In the genomic region with DNA sequence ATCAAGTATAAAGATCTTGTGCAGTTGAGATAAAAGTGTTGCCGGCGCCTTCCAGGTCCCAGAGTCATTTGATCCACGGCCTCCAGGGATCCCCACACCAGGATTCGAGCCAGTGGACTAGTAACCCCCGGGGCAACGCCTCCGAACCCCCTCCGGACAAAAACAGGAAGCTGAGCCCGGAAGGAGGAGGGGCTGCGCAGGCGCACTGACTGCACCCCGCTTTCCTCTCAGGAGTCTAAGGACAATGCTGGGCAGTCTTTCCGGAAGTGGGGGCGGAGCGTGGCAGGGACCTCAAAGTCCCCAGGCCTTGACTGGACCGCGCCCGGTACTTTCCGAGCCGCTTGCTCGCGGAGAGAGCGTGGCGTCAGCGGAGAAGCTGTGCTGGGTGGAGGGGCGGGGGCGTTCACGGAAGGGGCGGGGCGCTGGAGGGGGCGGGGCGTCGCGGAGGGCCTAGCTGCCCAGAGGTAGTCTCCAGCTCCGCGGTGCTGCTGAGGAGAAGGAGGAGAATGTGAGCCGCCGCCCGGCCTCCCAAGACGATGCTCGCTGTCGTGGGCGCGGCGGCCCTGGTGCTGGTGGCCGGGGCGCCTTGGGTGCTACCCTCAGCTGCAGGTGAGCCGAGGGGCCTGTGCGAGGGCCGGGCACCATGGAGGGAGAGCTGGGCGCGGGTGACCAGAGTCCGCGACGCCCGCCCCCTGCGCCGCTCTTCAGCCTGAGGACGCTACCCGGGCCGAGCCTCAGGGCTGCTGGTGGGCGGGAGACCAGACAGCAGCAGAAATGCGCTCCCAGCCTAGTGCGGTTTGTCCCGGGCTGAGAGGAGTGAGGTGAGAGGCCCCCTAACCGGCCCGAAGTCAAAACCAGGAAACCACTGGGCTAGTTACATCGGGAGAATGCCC, we compare ENCODE assay signal across 8 mouse cellular contexts. TPM values are rescaled to one million over a fixed set of nuclear protein-coding genes. Genes with fewer than 3 reads are reported as not detected.
A peak's percentile ranks its signal among the peaks of the same experiment; 100 is the strongest.
DNase-seq lines count a peak whose midpoint lies in the region; ATAC-seq lines count a peak whose summit lies in the region.

A gene (plus strand): TSS at position 431 of the 893 bp plus-strand sequence.

- H3K4me1 ChIP-seq in hindbrain, embryonic 12.5 days, result peaks cover 12% of the 10 kb centered on the region

- peak within 1 kb of the TSS; percentile 97 for H3K27ac ChIP-seq in hindbrain, embryonic 12.5 days

- peak; percentile 98 for DNase-seq in NIH3T3 (ENCODE audit: low read depth)
- DNase-seq in cerebellum, postnatal 10 days, result peak; percentile 98 to 100
- peak; percentile 96 to 97 for DNase-seq in frontal cortex, postnatal 10 days (ENCODE audit: low spot score in 2 of 2)
- peak; percentile 94 to 98 for DNase-seq in layer of hippocampus, postnatal 14 days (ENCODE audit: low spot score in 2 of 2)
- peak; percentile 100 for DNase-seq in lung, postnatal 14 days
- peak; percentile 92 for DNase-seq in retina, adult 2 months (ENCODE audit: low read depth, low spot score)
- peak; percentile 97 for DNase-seq in thymus, postnatal 36 days

- no peaks in the 10 kb centered on the region for H3K27me3 ChIP-seq in hindbrain, embryonic 12.5 days

- H3K9ac ChIP-seq in hindbrain, embryonic 12.5 days, result peak within 1 kb of the TSS; percentile 96

- peak; percentile 99 for ATAC-seq in hindbrain, embryonic 12.5 days (ENCODE audit: low FRiP score)

- peak within 1 kb of the TSS; percentile 90 for H3K4me3 ChIP-seq in hindbrain, embryonic 12.5 days

- peak within 1 kb of the TSS; percentile 76 for H3K4me2 ChIP-seq in hindbrain, embryonic 12.5 days (replicated peaks)

- H3K36me3 ChIP-seq in hindbrain, embryonic 12.5 days, result peaks cover 15% of the 10 kb centered on the region

- no peaks in the 10 kb centered on the region for H3K9me3 ChIP-seq in hindbrain, embryonic 12.5 days (replicated peaks)

- under 1% methylated on average over 60 of the region's 68 CpGs for WGBS in hindbrain, embryonic 12.5 days

RNA-seq across cellular contexts. Expression of the gene that starts here (rescaled TPM):
- polyA plus RNA-seq in hindbrain, embryonic 12.5 days (2016; fragmentation: Nextera tagmentation; extraction: Ambion mirVana), result 60.7 and 65.4 TPM in 2 replicates
- 10 to 100 TPM; 59.9 to 66.3 TPM for total RNA-seq in layer of hippocampus, postnatal 14 days (2021)

Comparison
In these comparisons a context has a peak if more than half of its experiments do, and no peak if none do; other contexts are left out.
1. Peak in every context shown above with its lines: DNase-seq, ATAC-seq, H3K4me3 ChIP-seq and H3K27ac ChIP-seq.